Mouse (Mus musculus) heart, postnatal 14 days (tissue): ENCODE results near the gene Dnah3. TPM values are rescaled to one million over a fixed set of nuclear protein-coding genes. Genes with fewer than 3 reads are reported as not detected.

Experiments used
- DNase-seq, 2 experiments: peaks; one replicate each; pipeline ENCODE4 v3.0.0; 2021 to 2022
- intact Hi-C: fragments of 180-260 bp; cut with DNase I; formaldehyde crosslinking; loops from one replicate; pipeline ENCODE4 v1.15.1; 2025
- total RNA-seq, 2 experiments: library from RNA; stranded (reverse); gene quantifications; 2 replicates each; pipeline ENCODE4 v1.2.3; 2021

The Dnah3 gene
- total RNA-seq, 2 experiments from 2014 or later = 0.29 TPM; not detected in 1

DNA sequence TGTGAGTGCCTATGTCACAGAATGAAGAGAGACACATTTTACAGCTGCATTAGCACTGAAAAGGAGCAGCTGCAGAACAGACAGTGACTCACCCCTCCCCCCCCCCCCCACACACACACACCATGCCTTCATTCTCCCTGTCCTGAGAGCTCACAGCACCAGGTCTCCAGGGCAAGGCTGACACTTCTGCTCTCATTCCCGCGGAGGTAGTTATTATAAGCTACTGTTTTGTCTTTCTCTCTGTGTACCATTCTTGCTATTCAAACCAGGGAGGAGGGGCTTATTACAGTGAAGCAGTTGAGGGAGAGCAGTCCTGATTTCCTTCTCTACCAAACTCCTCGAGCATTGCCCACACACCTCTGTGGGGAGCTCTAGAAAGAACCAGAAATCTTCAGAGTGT lies 25.9 kb downstream of the Dnah3 start:
- DNase-seq = no peak
- intact Hi-C loops = no loop called here

DNA sequence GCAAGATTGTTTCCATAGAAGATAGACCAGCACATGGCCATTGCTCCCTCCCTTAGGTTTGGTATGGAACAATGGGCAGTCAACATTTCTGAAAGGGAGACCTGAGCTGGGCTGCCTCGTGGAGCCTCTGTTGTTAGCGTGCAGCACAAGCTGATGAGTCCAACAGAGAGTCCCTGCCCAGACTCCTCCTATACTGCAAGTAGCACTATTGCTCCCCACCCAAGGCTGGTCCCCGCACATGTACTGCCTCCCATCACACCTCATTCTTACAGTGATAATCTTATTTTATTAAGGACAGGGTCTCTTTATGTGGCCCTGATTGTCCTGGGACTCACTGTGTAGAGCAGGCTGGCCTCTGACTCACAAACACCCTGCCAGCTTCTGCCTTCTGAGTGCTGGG lies 27.0 kb downstream of the Dnah3 start:
- intact Hi-C loops = no loop called here
- no peak for DNase-seq

DNA sequence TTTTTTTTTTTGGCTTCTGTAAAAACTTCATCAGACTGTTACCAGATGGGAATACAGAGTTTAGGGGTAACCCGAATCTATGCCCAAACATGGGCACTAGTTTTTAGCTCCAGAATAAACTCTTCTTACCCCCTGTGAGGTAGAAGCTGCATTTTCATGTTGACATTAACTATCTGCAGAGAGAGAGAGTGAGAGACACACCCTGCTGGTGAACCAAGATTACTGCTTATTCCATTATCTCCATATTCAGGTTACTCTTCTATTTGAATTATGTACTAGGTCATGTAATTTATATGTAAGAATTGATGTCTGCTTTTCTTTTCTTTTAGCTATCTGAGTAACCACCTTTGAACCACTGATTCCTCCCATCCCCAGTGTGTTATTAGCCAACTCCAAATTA lies 31.0 kb downstream of the Dnah3 start:
- intact Hi-C loops = no loop called here
- DNase-seq = no peak

GRCm38 (mm10) chr7:120055479-120055878 lies 39.6 kb downstream of the Dnah3 start:
- intact Hi-C loops = no loop called here
- DNase-seq = peak in 1 of 2 experiments; percentile 7

DNA sequence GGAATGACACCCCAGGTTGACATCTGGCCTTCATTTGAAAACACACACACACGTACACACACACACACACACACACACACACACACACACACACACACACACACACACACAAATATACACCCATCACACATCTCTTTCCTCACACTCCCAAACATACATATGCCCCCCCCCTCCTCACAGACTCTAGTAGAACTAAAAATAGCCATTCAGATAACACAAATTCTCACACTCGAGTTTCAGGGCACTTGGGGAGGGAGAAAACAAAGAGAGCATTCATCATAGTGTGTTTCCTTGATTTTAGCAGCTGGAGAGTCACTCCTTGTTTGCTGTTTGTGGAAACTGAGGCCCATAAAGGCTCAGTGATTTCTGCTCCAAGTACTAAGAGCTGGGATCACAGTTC lies 41.1 kb downstream of the Dnah3 start:
- no peak for DNase-seq
- intact Hi-C loops = no loop called here

DNA sequence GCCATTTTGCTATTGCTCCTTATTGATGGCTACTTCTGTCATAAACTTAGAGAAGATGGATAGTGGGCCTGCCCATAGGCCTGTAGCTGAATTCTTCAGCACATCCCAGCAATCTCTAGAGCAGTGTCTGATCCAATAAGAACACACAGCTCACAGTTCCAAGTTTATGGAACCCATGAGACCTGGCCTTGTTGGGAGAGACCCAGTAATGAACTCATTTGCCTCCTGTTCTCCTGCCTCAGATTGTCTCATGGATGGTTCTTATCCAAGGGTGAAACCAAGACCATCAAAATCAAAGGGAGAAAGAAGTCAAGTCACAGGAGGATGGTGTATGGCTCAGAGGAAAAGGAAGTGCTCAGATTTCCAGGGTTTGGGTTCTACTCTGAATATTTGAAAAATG lies 44.6 kb downstream of the Dnah3 start:
- intact Hi-C loops = no loop called here
- DNase-seq = no peak

DNA sequence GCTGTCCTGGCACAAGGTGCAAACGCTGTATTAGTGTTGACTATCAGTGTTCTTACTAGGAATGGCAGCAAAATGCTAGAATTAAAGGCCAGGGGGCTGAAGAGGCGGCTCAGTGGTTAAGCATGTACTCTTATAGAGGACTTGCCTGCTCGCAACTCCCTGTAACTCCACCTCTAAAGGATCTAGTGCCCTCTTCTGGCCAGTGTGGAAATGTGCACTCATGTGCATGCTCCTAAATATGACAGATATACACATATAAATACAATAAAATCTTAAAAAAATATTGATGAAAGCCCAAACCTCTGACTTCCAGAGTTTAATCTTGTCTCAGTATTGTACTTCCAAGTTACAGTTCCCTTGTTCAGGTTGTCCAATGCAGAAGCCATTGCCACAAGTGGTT lies 51.1 kb downstream of the Dnah3 start:
- intact Hi-C loops = no loop called here
- DNase-seq = no peak

GRCm38 (mm10) chr7:120036422-120036821 lies 58.7 kb downstream of the Dnah3 start:
- no peak for DNase-seq
- intact Hi-C loops = no loop called here

- DNase-seq = no peak
- intact Hi-C loops = no loop called here
These were observed 60.1 kb downstream of the Dnah3 start for GRCm38 (mm10) chr7:120034996-120035395.

GRCm38 (mm10) chr7:120034566-120034965 lies 60.5 kb downstream of the Dnah3 start:
- intact Hi-C loops = no loop called here
- DNase-seq = no peak

DNA sequence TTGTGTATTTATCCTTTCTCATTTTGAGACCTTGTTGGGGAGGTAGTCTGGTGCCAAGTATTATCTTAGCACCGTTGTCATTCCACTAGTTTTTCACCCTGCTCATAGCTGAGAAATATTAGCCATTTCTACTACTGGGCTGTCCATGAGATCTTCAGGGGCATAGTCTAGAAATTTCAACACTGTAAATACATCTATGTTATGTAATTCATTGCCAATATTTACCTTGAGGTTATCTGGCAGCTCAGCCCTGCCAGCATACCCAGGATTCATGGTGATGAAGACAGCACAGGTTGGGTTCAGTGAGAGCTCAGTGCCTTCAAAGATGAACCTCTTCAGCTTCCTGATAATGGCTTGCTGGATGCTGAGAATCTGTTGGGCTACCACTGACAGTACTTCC lies 66.4 kb downstream of the Dnah3 start:
- intact Hi-C loops = no loop called here
- DNase-seq = no peak

GRCm38 (mm10) chr7:119997066-119997465 lies 98.0 kb downstream of the Dnah3 start:
- intact Hi-C loops = no loop called here
- DNase-seq = no peak

DNA sequence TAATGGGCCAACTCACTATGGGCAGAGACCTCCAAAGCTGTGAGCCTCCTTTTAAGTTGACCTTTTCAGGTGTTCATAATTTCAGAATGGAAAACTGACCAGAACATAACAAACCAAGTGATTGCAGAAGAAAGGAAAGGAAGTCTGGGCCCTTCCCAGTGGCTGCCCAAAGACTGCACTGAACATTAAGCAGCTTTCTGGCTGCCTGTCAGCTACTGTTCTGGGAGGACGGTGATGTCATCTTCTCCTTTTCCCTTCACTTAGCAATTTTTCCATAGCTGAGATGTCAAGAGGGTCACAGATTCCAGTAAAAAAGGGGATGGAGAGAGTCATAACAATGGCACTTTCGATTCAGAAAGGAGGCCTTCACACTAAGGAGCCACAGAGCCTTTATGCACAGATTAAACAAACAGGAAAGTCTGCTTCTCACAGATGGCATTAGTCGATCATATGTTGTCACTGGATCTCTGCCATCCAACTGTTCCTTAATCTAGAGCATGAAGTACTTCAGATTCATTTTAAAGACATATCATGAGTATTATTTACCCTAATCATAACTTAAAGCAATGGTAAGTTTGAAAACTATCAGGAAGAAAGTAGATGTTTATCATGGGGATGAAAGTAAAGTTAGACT lies 109.7 kb downstream of the Dnah3 start:
- peak; percentile 34 to 46 for DNase-seq
- intact Hi-C loops = no loop called here

DNA sequence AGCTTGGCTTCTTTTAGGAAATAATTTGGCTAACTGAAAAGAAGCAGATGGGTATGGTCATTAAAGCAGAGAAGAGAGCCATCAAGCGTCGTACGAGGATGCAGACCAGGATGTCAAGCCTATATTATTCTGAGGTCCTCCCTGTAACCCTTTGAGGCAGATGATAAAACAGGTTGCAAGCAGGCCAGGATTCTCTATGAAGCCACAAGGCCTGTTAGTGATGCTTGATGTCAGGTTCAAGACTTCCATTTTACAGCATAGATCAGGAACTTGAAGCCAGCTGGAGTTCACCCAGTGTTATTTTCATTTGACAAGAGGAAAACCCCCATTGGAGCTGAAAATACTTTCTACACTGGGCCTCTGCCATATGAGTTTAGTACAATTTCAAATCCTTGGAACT lies 114.9 kb downstream of the Dnah3 start:
- DNase-seq = no peak
- intact Hi-C loops = no loop called here

GRCm38 (mm10) chr7:119978576-119978975 lies 116.5 kb downstream of the Dnah3 start:
- intact Hi-C loops = no loop called here
- no peak for DNase-seq

GRCm38 (mm10) chr7:119977574-119977973 lies 117.5 kb downstream of the Dnah3 start:
- intact Hi-C loops = no loop called here
- DNase-seq = no peak

- peak; percentile 33 to 49 for DNase-seq
- intact Hi-C loops = no loop called here
These were observed 118.8 kb downstream of the Dnah3 start for GRCm38 (mm10) chr7:119976256-119976655.

DNA sequence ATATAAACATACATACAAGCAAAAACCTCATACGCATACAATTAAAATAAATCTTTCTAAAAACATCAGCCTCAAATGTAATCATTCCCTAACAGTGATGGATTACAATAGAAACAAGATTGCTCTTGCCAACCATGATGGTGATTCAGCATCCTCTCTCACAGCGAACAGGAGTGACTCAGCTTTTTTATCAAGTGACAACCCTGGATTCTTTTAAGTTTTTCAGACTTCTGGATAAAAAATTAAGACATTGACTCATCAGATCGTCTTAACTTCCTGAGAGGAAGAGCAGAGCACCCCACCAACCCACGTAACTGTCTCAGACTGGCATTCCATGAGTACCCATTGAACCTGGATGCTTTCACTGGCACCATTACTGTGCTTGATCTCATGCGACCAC lies 120.9 kb downstream of the Dnah3 start:
- intact Hi-C loops = no loop called here
- no peak for DNase-seq

DNA sequence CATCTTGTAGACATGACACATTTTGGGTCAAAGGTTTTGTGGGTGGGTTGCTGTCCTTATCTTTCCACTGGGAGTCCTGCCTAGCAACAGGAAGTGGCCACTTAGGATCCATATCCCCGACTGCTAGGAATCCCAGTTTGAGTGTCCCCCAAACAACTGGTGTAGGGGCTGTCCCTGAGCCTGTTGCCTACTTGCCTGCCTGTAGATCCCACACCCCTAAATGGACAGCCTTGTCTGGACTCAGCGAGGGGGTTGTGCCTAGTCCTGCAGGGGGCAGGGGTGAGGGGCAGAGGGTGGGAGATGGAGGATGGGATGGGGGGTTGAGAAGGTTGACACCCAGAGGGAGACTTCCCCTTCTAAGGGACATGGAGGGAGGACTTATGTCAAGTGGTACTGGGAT lies 125.8 kb downstream of the Dnah3 start:
- no peak for DNase-seq
- intact Hi-C loops = no loop called here

GRCm38 (mm10) chr7:119965651-119966395 lies 129.3 kb downstream of the Dnah3 start:
- intact Hi-C loops = no loop called here

DNA sequence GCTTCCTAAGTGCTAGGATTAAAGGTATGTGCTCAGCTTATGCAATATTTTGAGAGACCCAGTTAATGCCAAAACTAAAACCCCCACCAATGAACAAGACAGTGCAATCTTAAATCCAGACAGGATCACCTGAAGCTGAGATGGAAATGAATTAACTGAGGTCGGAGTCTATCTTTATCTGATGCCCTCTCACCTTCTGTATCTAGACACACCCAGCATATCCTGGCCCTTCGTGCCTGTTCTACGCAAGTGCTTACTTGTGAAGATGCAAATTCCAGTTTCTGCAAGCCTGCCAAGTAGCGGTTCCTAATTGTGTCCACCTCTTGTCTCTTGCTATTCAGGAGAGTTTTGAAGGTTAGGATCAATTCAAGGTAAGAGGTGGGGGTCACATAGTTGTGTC lies 129.9 kb downstream of the Dnah3 start:
- intact Hi-C loops = no loop called here

More at GRCm38 (mm10) chr7:119965651-119966395, 129.3 kb downstream of the Dnah3 start:
- no peak for DNase-seq

DNA sequence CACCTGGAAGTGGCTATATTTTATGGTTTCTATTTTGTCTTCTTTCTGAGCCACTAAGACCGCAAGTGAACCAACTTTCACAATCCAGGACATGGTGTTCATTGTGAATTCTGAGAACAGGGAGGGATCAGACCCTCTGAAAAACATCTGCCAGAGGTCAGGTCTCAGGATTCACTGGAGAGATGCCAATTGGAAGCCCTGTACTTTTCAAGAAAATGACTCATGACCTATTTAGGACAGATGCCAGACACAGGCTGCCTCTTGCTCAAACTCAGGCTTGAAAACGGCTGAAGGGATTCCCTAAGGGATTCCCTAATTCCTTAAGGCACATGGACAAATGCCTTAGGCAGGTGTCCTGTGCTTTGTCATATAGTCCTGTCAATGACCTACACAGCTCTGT lies 134.0 kb downstream of the Dnah3 start:
- intact Hi-C loops = no loop called here
- DNase-seq = peak; percentile 58 to 70

More for the DNA sequence above, 129.9 kb downstream of the Dnah3 start:
- no peak for DNase-seq
